Mouse (Mus musculus) ZHBTc4 (cell line): Measurements from ENCODE around the gene Alad.

ENCODE experiments used
- DNase-seq: peaks from one replicate; pipeline ENCODE4 v3.0.0-alpha.2; 2011; ENCODE audit warnings: low read depth, low spot score

Gene Alad

DNA sequence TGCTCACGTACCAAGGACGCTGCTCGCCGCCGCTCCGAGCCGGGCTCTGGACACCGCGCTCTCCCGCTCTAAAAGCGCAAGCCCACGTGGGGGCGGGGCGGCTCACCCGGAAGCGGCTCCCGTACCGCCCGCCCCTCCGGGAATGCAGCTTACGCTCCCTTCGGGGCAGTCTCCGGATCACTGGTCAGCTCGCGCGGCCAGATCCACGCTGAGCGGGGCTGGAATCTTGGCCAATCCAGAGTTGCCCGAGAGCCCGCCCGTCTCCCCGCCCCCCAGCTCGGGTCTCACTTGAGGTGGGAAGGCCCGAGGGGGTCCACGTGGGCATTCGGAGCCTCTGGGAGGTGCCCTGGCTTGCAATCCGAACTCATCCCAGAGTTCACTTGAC lies at the start of gene Alad:
Gene Alad, minus strand, starts transcription at position 70 of the 385 bp plus-strand sequence.
- DNase-seq: peak; percentile 87

DNA sequence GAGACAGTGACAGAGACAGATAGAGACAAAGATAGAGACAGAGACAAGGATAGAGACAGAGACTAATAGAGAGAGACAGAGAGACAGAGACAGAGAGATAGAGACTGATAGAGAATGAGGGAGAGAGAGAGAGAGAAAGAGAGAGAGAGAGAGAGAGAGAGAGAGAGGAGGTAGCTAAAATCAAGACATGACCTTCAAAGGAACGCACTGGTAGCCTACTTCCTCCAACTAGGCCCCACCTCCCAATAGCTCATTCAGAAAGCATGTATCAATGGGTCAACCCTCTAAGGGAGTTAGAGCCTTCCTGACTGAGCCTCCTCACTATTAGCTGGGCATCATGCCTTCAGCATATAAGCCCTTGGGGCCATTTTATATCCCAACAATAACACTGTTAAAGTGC lies 48.6 kb upstream of the Alad start:
- DNase-seq: no peak

DNA sequence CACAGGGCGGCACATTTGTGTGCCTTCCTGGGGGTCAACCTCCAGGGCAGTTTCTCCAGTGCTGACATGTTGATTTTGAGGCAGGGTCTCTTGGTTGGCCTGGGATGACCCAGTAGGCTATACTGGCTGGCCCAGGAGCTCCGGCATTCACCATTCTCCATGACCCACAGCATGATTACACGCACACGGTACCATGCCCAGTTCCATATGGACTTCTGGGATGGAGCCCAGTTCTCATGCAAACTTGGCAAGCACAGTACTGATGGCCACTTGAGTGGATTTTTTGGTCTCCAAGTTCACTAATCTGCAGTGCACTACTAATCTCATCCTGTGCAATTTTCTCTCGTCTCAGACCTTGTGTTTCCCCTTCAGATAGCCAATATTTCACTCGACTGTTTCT lies 48.0 kb upstream of the Alad start:
- DNase-seq: no peak

DNA sequence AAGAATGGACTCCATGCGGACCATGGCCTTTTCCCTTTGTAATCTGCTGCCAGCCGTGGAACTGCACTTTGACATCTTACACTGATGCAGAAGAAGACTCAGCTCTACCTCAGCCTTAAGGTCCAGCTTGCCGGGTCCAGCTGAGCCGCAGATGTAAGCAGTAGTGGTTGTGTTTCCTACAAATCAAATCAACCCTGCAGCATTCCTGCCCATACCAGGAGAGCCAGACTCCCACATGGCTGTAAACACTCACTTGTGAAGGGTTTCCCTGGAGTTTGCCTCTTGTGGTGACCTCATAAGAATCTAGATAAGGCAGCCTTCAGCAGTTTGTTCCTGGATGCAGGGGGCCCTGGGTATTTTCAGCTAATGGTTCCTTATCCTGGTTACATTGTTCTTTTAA lies 46.8 kb upstream of the Alad start:
- no peak for DNase-seq

DNA sequence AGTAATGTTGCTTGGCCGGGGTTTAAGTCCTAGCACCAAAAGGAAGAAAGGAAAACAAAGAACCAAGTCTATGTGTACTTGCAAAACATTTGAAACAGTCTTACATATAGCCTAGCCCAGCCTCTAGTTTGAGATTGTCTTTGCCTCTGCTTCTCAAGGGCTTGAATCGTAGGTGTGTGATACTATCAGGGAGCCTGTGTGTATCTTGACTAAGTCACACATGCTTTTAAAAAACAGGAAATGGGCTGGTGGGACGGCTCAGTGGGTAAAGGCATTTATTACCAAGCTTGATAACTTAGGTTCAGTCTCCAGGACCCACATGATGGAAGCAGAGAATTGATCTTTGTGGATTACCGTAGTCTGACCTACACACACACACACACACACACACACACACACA lies 42.3 kb upstream of the Alad start:
- DNase-seq: no peak

DNA sequence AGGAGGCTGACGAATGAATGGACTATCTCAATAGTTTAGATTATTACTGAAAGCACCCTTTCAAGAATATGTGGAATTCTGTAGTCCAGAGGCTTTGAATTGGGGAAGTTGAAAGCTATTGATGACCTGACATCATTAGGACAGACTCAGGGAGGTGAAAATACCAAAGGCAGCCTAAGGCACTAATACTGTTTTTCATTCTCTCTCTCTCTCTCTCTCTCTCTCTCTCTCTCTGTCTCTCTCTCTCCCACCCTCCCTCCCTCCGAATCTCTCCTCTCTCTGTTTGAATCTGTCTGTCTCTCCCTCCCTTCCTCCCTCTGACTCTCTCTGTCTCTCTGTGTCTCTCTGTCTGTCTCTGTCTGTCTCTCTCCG lies 41.9 kb upstream of the Alad start:
- no peak for DNase-seq

DNA sequence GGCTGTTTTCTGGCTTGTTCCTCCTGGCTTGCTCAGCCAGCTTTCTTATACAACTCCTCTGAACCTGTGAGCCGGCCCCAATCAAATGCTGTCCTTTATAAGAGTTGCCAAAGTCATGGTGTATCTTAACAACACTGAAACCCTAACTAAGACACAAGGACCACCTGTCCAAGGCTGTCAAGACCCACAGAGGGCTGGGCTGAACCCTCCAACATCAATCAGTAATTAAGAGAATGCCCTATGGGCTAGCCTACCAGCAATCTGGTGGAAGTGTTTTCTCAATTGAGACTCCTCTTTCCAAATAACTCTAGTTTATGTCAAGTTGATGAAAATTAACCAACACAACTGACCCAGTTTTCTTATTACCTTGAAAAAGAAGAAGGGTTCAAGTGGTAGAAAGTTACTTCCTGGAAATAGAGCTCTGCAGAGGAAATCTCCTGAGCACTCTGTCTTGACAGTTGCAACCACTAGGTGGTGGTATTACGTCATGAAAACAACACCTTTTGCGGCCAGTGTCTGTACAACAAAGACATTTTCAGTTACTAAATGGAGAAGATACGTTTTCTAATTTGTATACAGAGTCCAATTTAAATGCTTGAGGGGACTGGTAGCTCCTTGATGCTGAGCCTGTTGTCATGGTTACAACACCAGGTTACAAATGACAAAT lies 41.4 kb upstream of the Alad start:
- peak; percentile 81 for DNase-seq

DNA sequence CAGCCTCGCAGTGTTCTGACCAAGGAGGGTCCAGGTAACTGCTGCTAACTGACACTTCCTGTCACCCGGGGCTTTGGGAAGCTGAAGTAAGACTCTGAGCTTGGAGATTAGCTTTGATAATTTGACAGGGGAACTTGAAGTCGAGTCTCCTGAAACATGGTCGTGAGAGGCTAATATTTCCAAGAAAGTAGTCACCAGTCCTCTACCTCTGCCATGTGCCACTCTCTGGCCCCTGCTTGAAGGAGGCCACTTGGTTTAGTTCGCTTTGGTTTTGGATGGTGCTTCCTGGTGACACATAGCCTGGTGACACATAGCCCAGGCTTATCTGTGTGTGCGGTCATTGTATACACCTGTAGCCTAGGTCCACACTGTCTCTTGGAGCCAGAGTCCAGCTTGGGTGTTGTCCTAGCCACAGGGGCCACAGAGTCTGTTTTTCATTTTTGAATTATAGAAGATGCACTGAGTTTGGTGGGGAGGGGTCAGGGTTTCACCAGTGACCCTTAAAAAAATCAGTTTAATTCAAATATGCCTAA lies 40.1 kb upstream of the Alad start, which contains the start of gene Rgs3:
Gene Rgs3, plus strand, starts transcription at position 51 of the 533 bp plus-strand sequence.
- DNase-seq: no peak

DNA sequence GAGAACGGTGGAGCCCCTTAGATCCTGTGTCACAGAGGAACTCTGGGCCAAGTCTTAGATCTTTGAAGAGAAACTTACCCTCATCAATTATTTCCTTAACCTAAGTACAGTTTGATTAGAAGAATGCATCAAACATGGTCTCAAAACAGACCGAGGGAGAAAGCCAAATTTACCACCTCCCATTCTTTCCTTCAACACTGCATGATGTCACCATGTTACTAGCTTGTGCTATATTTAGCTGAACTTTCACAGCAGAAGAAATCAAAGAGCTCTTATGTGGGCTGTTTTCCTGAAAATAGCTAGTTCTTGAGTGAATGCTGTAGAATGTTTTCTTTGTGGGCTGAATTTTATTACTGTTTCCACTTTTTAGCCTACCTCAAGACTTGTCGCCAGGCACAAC lies 37.7 kb upstream of the Alad start:
- DNase-seq: no peak

DNA sequence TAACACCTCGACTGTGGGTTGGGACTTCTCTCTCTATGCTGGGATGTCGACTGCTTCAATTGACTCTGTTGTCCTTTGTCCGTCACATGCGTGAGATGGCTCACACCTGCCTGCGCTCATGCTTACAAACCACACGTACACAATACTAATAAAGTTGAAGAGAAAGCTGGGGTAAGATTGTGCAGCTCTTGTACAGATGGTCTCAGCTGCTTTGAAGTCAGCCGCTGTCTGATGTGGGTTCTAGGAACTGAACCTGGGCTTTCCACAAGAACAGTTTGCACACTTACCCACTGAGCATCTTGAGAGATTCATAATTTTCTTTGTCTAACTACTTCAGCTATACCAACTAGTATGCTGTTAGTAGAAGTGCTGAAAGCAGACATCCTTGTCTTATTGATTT lies 32.2 kb upstream of the Alad start:
- DNase-seq: no peak

DNA sequence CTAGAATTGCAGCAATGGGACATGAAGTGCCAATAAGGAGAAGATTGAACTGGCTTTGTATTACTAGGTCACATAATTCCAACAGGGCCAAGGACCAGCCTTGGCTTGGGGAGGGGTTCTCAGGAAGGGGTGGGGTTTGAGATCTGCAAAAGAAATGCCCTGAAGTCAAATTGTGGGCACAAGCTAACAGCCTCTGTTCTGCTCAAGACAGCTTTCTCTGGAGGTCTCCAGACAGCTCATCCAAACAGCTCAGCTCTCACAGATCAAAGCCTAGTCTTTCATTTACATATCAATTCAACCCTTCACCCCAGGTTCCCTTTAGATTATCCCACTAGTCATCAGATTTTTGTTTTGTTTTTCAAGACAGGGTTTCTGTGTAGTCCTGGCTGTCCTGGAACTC lies 25.1 kb upstream of the Alad start:
- peak; percentile 62 for DNase-seq

DNA sequence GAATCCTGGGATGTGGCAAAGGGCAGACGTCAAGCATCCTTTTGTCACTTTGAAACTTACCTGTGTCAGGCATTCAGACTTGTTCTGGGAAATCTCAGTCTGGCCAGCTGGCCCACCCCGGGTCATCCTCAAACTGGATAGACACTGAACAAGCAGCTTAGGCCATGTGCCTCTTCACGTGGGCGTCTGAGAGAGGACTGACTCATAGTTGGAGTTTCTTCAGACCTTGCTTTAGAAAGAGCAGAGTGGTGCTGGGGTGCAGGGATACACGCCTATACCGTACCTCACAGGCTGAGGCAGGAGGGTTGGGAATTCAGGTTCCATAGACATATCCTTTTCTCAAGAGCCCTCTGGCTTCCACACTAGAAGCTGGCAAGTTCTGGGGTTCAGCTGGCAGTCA lies 24.1 kb upstream of the Alad start:
- DNase-seq: no peak

DNA sequence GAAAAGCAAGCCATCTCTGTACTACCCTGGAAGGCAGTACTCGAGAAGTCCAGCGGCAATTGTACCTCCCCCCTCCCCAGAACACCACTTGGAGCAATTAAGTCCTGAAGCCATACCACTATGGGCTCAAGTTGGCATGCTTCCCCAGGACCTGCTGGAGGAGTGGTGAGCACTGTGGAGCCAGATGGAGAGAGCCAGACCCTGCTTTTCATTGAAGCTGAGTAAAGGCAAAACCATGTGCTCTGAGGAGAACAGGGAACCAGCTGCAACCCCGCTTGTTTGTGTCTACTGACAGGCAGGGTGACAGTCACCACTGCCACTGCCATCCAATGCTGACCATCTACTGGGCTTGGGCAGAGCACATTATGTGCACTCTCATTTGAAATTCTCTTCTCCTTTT lies 22.1 kb upstream of the Alad start:
- DNase-seq: no peak

DNA sequence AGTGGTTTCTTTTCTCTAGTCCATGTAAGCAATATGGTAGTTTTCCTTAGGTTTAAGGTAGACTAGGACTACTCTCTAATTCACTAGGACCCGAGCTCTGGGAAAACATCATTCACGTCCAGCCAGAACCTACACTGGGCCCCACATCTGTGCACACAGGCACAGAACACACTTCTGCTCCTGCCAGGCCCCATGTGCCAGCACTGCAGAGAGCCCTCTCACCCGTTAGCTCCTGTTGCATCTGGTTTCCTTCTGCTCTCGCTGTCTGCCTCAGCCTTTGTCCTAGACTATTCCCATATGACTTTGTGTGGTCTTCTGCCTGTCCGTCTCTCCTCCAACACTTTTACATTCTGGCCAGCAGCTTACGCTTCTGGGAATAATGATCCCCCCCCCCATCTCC lies 14.0 kb upstream of the Alad start:
- no peak for DNase-seq

DNA sequence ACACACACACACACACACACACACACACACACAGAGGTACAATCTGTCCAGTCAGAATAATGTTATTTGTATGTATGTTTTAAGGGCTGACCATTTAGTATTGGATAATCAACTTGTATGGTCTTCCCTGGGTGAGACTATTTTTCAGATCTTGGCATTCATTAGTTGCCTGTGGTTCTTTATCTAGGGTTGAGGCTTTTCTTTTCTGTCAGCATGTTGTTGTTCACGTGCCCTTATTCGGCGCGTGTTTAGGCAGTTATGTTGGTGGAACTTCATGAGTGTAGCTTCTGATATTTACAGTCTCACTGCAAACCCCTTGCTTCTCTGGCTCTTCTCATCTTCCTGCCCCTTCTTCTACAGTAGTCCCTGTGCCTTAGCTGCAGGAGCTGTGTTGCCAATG lies 7.9 kb upstream of the Alad start:
- DNase-seq: no peak

DNA sequence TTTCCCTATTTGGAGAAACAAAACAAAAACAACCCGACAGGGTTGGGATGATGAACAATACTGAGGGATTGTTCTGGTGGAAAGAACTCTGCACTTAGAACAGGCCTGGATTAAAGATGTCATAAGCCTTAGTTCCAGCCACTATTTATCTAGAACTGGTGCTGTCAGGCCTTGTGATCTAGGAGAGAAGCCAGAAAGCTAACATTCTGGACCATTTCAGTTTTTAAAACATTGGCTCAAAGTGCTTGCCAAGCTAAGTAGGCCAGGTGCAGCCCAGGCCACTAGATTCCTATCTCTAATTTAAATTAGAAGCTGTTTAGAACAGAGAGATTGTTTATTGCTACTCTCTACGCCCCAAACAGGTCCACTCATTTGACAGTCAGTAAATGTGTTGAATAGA lies 6.5 kb upstream of the Alad start:
- no peak for DNase-seq

DNA sequence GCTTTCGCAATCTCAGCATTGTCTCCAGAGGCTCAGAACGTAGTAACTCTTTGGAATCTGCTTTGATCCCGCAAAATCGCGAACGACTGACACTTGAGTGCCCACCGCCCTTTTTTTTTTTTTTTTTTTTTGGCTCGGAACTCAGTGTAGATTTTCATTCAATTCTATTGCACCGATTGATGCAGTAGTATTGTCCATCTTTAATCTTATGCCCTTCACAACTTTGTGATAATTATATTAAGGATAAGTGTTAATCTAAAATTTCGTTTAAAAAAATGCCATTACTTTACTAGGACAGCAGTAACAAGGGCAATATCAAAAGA lies 5.7 kb upstream of the Alad start:
- no peak for DNase-seq

DNA sequence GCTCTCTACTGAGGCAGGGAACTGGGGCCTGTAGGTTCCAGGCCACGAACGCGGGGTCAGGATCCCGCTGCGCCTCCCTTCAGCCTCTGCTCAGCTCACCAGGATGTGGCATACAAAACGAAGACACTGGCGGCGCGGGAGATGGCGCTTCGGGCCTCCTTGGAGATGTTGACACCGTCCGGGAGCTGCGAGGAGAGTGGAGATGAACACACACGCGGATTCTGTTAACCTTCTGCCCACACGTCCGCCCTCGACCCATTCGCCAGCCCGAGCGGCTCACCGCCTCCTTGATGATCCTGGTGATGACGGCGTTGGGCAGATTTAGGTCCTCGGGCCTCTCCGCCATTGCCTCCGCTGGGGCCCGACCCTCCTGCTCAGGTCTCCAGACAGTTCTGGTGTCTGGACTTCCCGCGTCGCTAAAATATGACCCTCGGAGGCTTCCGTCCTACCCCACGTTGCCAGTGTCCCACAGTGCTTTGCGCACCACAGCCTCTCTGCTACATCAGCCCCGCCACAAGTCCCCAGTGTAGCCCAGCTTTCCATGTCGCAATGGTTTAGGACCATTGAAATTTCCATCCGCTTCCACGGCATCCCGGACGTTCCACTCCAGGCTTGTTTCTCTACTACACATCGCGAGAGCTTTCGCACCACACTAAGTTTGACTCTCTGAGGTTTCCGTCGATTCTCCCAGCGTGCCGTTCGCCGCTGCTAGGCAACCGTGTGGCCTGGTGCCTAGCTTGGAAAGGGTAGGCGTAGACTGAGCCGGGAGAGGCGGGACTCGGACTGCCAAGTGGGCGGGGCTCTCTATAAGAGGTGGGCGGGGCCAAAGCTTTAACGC lies 5.2 kb upstream of the Alad start, which contains the start of the genes Pole3 and 4933430I17Rik:
Gene Pole3, minus strand, starts transcription at position 418 of the 838 bp plus-strand sequence.
Gene 4933430I17Rik, plus strand, starts transcription at position 719 of the 838 bp plus-strand sequence.
- peak; percentile 100 for DNase-seq

DNA sequence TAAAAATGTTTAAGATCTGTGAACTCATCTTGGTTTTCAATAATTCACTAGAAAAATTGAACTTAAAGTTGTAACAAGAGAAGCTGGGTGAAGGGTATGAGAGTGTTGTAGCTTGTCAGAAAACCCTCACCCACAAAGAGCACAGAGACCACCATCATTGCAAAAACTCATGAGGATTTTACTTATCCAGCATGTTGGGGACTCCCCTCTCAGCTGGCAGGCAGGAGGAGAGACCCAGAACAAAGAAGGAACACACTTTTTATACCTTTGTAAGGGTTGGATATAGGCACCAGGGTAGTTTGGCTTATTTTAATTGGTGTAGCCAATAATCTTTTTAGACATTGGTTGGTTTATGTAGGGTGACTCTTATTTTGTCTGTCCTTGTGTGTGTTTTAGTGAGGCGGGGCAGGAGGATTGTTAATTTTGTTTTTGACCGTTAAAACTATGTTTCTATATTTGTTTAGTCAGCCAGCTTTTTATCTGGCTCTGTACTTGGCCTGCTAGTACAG lies 1.2 kb upstream of the Alad start:
- DNase-seq: no peak

DNA sequence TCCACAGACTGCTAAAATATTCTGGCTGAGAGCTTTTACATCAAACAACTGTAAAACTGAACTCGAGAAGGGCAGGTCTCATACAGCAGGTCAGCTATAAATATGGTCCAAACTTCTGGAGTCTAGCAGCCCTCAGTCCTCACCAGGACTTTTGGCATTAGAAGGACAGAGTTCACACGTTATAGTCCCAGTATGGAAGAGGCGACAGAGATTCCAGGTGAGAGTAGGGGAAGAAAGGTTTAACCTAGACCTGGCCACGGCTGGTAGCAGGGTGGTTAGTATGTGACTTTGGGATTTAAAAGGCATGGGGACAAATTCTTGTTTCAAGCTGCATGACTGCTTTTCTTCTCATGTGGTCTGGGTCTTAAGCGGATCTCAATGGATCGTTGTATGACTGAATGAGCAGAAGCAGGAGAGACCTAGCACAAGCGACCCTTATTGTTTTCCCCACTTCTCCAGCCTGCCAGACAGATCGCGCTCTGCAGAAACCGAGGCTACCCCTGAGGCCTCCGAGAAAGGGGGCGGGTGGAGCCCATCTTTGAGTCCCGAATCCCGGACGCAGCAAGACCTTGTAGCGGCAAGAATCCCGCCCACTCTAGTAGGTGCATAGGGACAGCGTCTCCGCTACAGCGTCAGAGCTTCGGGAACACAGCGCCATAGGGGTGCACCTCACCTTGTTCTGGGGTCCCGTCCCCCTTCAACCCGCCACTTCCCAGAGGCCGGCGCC lies 433 bp downstream of the Alad start:
- DNase-seq: no peak

DNA sequence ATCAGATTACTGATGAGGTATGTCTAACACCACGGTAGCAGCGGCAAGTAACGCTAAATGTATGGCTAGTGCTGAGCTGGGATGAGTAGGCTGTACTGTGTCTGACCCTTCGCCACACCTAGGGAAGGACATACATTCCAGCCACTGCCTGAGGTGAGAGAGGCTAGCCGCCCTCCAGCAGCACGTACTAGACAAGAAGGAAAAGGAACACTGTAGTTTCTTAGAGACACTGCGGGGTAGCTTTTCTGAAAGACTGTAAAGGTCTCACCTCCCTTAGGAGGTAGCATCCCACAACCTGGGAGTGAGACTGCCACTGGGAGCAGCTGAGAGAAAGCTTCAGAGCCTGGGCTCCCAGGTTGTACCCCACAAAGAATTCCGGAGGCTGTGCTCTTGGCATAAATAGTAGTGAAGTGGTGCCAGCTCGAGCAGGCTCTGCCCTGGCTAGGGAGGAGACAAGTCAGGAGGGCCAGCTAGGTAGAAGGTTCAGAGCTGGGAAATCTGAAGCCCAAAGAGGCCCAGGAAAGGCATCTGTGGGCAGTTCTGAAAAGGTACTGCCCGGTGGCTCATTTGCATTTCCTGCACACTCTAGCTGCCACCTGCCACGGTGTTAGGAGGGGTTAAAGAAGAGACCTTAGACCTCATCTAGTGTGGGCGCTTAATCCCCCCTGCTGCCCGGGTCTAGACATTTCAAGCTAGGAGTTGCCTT lies 1.1 kb downstream of the Alad start:
- peak; percentile 18 for DNase-seq
